Mouse (Mus musculus) small intestine, adult 2 months (tissue): Measurements from ENCODE around the gene Mgat5b.
A peak's percentile ranks its signal among the peaks of the same experiment; 100 is the strongest.

Experiments
- CTCF ChIP-seq: fragments of 200-500 bp; IDR thresholded peaks from 2 replicates; pipeline ENCODE4 v1.5.1; 2012; ENCODE audit warnings: low read depth, mild to moderate bottlenecking, control low read depth, inconsistent platforms, low read length, moderate library complexity, mixed read lengths; ENCODE audit not compliant: insufficient replicate concordance, insufficient read length; ENCODE audit errors: extremely low read depth
- POLR2A ChIP-seq: fragments of 200-500 bp; IDR thresholded peaks from 2 replicates; pipeline ENCODE4 v1.6.1; 2012; ENCODE audit warnings: low read depth, mild to moderate bottlenecking, control low read depth, inconsistent platforms, low read length, moderate library complexity

GRCm38 (mm10) chr11:116994095-116994582, 75.5 kb downstream of the Mgat5b start:
- TF ChIP-seq CTCF (peak; percentile 73; the same call in 1 of the 2 replicates), POLR2A (no peak)
